Mouse (Mus musculus) kidney, postnatal 4 days (tissue): ENCODE results near the gene Prpf8.

Experiments
- DNase-seq, 2 experiments: peaks; one replicate each; pipeline ENCODE4 v3.0.0; 2021; ENCODE audit warnings: mixed read lengths in 2 of 2

The Prpf8 gene

GRCm38 (mm10) chr11:75459751-75460102 lies 26.9 kb upstream of the Prpf8 start:
- no peak for DNase-seq

- peak; percentile 90 to 93 for DNase-seq
Measured at GRCm38 (mm10) chr11:75460103-75460843, 26.3 kb upstream of the Prpf8 start.

DNA sequence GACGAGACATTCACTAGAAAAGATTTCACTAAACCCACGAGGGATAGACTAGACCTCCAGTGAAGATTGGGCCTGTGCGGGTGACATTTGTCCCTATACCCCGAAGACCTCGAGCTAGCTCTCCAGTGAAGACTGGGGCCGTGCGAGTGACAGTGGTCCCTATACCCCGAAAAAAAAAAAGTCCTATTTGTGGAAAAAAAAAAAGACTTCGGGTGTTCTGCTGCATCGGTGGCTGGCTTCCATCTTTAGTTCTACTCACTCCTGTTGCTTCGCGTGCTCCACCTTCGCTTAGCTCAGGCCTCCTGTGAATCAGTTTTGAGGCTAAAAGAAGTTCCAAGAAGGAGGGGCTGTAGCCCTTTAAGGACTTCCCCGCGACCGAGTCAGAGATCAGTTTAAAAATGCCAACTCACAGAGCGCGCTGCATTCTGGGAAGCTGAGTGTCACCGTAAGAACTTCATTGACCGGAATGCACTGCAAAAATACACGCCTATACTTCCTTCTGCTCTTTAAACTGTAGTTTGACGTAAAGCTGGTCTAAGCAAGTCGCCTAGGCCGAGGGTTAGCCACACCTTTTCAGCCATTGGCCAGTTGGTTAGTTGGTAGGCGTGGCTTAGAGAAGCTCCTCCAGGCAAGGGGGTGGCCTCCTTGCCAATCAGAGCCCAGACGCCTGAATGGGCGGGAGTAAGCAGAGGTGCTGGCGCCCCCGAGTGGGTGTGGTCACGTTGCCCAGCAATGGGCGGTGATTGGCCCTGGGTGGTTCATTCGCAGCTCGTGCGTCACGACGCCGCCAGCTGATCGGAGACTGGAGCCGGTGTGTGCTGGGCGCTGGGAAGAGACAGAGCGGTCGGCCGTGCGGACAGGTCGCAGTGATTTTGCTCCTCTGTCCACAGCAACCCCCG lies 25.5 kb upstream of the Prpf8 start, which contains the start of gene Tlcd2:
Tlcd2 (plus strand) TSS at position 872 of the 899 bp plus-strand sequence.
- peak; percentile 99 to 100 for DNase-seq

DNA sequence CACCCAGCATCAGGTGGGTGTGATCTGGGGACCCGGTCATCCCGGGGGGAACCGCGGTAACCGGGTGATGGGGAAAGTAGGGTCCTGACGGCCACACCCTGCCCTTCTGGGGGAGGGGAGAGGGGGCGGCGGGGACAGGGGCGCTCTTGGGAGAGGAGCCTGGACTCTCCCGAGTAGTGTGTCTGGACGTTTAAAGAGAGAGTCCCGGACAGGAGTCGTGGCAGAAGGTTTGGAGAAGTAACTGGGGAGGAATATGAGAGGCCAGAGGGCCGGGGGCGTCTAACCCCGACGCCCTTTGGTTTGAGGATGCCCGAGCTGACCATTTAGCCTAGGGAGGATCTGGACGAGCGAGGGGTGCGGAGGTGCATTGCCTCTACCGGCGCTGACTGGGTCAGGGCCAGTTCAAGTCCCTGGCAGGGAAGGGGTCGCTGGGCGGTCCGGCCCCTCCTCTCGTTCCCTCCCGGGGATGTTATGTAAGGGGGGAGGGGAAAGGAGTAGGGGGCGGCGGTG lies 24.8 kb upstream of the Prpf8 start:
- DNase-seq = no peak

GRCm38 (mm10) chr11:75462253-75462783 lies 24.3 kb upstream of the Prpf8 start:
- peak; percentile 70 to 82 for DNase-seq

- DNase-seq = peak; percentile 96 to 97
Measured at GRCm38 (mm10) chr11:75462865-75463336, 23.7 kb upstream of the Prpf8 start.

DNA sequence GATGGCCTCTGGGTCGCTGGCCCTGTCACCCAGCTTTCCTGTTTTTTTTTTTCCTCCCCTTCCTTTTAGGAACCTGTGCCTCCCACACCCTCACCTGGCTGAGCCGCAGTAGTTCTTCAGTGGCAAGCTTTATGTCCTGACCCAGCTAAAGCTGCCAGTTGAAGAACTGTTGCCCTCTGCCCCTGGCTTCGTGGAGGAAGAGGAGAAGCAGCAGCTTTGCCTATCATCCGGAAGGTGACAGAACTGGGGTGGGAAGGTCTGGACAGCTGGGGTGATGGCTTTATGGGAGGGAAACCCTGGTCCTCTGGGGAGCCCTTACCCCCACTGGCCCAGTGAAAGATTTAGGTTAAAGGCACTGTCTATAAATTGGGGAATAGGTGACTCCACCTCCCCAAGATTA lies 23.0 kb upstream of the Prpf8 start:
- DNase-seq = no peak

DNA sequence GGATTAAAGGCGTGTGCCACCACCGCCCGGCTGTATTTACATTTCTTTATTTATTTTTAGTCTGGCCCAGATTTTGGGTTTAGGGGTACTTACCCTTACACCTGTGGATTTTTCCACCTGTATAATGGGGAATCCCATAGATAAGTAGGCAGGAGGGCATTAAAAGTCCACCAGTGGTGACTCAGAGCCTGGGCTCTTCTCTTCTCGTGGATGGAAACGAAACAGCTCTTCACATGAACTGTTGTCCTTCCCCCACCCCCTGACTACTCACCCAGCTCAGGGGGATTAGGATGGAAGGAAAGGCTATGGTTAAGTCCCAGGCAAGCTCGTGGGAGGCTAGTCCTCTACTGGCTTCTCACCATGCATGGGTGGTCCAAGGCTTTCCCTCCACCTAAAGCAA lies 22.2 kb upstream of the Prpf8 start:
- DNase-seq = no peak

GRCm38 (mm10) chr11:75465051-75465450 lies 21.6 kb upstream of the Prpf8 start:
- no peak for DNase-seq

GRCm38 (mm10) chr11:75466731-75467505 lies 19.7 kb upstream of the Prpf8 start:
- no peak for DNase-seq

- DNase-seq = peak; percentile 71 to 80
Measured at GRCm38 (mm10) chr11:75467512-75468215, 19.0 kb upstream of the Prpf8 start.

DNA sequence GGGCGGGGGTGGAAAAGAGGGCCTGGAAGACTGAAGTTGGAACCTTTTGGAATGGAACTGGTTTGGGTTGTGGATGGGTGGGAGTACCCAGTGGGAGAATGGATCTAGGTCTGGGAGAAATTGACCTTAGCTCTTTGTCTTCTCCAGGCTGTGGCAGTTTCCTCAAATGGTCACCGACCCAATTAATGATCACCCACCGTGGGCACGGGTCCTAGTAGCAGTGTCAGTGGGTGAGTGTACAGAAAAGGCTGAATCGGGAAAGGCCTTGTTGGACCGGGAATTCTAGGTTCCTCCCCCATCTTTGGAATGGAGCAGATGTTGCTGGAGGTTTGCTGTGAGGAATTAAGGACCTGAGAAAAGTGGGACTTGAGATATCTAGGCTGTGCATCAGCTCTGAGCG lies 18.2 kb upstream of the Prpf8 start:
- no peak for DNase-seq

DNA sequence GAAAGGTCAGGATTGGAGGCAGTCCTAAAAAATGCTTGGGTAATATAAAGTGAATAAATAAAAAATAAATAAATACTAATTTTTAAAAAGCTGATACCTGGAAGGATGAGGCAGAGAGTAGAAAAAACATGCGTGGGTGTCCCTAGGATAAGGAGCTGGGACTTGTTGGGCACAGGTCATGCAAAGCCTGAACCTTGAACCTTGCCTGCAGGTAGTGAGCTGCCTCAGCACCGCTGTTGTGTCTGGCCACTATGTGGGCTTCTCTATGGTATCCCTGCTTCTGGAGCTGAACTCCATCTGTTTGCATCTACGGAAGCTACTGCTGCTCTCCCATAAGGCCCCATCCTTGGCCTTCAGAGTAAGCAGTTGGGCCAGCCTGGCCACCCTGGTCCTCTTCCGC lies 17.4 kb upstream of the Prpf8 start:
- no peak for DNase-seq

- DNase-seq = no peak
Measured at GRCm38 (mm10) chr11:75470675-75471074, 15.9 kb upstream of the Prpf8 start.

DNA sequence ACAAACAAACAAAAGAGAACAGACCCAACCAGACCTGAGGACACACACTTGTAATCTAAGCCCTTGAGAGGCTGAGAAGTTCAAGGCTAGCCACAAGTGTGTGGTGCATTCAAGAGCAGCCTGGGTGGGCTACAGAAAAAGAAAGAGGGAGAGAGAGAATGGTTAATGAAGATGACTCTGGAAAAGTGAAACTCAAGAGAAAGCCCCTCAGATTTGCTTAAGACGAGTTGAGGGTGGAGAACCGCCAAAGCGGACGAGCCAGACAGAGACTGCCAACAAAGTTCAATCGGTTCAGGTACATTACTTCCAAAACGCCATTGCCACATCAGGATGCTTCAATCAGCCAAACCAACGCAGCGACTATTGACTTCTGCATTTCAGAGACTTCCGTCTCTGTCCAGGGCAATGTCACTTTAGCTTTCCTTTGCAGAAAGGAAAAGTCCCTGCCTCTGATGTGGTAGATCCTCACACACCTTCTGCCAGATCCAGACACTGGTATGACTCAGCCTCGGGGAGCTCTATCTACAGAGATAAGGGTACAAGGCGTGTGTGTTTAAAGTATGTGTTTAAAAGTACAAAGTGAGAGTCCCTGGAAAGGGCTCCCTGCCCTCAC lies 14.0 kb upstream of the Prpf8 start:
- no peak for DNase-seq

GRCm38 (mm10) chr11:75473376-75473775 lies 13.2 kb upstream of the Prpf8 start:
- no peak for DNase-seq

DNA sequence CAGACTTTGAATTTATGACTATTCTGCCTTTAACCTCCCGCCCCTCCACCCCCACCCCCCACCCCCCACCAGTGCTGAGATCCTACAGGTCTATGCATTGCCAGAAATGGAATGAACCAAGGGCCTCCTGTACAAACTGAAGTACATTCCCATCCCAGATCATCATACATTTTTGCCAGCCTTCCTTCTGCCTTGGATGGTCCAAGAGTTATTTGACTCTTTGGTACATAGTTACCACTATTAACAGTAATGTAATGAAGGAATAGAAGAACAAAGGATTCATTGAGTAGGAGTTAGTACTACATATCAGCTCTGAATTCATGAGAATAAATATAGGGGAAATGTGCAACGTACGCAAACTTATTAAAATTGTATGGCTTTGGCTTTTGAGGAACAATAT lies 424 bp upstream of the Prpf8 start:
- DNase-seq = no peak

GRCm38 (mm10) chr11:75487496-75487895 lies 880 bp downstream of the Prpf8 start:
- no peak for DNase-seq

DNA sequence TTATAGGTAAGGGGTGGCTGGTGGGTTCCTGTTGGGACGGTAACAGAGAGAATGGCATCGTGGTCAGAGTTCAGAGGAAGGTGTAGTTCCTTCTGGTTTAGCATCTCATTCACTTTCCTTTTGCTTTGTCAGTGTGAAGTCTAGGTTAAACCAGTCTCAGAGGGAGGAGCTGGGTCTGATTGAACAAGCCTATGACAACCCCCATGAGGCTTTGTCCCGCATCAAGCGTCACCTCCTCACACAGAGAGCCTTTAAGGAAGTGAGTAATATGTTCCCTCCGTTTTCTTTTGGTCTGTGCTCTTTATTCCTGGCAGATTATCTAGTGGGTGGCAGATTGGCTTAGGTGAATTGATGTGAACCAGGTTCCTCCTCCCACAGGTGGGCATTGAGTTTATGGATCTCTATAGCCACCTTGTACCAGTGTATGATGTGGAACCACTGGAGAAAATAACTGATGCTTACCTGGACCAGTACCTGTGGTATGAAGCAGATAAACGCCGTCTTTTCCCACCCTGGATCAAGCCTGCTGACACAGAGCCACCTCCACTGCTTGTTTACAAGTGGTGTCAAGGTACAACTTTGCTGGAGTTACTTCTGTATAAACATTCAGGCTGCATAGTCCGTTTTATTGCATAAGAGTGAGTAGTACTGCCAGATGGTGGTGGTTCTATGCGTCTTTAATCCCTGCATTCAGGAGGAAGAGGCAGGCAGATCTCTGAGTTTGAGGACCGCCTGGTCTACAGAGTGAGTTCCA lies 7.9 kb downstream of the Prpf8 start:
- no peak for DNase-seq

DNA sequence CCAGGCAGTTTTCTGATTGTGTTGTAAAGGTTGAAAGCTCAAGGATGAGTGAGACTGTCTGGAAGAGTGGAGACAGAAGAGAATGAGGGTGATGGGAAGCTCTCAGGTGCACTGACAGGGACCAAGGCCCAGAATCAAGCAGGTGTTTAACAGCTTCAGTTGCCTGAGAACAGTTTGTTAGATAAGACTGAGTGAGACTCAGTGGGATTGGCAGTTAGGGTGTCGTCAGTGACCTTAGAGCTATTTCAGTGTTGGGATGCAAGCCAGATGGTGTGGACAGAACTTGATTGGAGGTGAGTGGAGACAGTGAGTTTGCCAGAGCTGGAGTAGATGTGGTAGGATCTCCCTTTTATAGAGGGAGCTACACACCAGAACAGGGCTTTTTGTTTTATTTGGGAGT lies 11.5 kb downstream of the Prpf8 start:
- DNase-seq = no peak

DNA sequence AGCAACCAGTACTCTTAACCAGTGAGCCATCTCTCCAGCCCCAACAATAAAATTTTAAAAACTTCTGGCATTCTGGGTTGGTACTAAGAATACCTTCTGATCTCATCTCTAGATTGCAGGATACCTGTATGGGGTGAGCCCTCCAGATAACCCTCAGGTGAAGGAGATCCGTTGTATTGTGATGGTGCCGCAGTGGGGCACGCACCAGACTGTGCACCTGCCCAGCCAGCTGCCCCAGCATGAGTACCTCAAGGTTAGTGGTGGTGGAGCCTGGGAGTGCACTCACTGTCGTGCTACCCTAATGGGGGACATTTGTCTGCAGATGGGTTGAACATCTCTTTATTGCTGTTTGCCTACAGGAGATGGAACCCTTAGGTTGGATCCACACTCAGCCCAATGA lies 21.5 kb downstream of the Prpf8 start:
- no peak for DNase-seq
